Comparison of ENCODE assay signal across 16 mouse cellular contexts in genomic region chr10:8250005-8250404, GRCm38 (mm10).
"Had no signal": no experiment of that assay in that cellular context is flagged by ENCODE, and none has a peak within 500 bp of the region (broad histone marks: within the 10 kb centered on the region; RNA-seq: fewer than 3 reads in every experiment).

No protein-coding gene starts in this region.

- DNase-seq: gastrocnemius, postnatal 14 days; gastrocnemius, postnatal 36 days; heart, adult 2 months; heart, postnatal 14 days; heart, postnatal 4 days; kidney, adult 11 months; kidney, adult 2 months; kidney, adult 9 months; kidney, postnatal 14 days; kidney, postnatal 36 days; layer of hippocampus, adult 9-11 months; layer of hippocampus, postnatal 36 days; left cerebral cortex, postnatal 4 days had no signal

- ATAC-seq: hindbrain, postnatal 0 days; intestine, embryonic 16.5 days; liver, embryonic 12.5 days had no signal
